Mouse (Mus musculus): ENCODE results near the gene Gfpt1. TPM values are rescaled to one million over a fixed set of nuclear protein-coding genes. Genes with fewer than 3 reads are reported as not detected.
"Not testable (repeated sequence)": the region's sequence is repeated elsewhere in the genome, so short reads cannot be mapped to it uniquely, and the experiment has no call there.

The Gfpt1 gene
- total RNA-seq (2022), result 10 to 100 TPM; 50.6 to 54.4 (median 51.7) TPM

DNA sequence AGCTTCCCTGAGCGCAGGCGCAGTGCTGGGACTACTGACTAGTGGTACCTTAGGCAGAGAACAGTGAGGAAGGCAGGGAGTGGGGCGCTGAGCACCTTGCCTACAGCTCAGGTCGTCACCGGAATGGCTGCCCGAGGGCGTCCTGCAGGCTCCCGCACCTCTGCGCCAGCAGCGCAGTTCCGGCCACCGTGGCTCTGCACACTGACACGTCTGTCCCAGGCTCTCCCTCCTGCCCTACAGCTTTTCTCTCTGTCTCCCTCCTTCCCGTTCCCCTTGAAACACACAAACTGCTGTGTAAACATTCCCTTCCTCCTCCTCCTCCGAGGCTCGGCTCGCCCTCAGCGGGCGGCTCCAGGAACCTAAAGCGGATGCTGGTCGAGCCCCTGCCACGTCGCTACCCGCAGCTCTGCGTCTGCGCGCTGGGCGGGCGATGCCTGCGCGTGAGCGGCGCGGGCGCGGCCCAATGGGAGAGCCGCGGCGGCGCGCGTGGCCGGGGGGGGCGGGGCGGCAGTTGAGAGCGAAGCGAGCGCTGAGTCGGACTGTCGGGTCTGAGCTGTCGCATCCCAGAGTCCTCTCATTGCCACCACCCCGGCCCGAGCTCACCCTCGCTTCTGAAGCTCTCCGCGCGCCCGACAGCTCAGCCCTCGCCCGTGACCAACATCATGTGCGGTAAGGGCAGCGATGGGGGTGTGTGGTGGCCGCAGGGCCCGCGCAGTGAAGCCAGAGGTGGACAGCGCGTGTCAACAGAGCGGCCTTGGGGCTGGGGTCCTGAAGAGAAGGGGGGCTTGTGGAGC is at the start of gene Gfpt1:
Gene Gfpt1 (plus strand): TSS at position 510 of the 794 bp plus-strand sequence.
- DNase-seq (ENCODE audit: low spot score in 2 of 2), result peak; percentile 88 to 93

DNA sequence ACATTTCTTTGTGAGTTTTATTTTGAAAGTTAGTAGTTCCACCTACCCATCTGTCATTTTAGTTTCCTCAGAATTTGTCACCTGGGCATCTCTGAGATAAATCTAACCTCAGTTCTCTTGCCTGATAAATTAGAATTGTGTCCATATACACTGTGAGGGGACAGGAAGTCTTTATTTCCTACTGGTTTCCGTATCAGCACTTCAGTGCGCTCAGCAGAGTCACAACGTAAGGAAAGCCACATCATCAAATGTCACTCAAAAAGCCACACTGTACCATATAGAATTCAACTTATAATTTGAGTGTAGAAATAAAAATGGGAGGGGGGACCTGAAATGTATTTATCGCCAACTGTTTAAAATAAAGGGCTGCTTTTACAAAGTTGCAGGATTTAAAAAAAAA is 48.4 kb upstream of the Gfpt1 start:
- no peak for DNase-seq (ENCODE audit: low spot score in 2 of 2)

DNA sequence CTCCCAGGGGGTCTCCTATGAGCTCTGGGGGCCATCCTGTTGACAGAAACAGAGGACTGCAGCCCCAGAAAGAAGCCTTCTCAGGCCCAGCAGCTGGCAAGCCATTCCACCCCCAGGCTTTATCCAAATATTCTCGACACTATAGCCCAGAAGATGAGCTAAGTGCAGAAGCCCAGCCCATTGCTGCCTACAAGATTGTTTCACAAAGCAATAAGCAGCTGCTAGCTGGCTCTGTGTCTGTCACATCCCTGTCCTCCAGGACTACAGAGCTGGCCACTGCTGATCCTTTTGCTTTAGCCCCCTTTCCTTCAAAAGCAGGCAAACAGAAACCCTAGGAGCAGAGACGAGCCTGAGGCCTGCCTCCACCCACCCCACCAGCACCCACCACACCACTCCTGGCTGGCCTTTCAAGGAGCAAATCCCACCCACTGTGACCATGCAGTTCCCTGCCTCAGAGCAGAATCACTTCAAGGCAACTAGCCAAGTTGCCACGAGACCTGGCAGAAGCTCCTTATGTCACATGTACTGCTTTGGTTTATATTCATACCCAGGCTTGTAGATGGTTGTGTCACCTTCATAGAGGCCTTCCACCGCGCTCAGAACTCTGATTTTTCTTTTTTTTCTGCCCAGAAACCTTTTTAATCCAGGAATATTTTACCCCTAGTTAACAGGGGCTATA is 45.9 kb upstream of the Gfpt1 start:
- DNase-seq (ENCODE audit: low spot score in 2 of 2), result no peak

DNA sequence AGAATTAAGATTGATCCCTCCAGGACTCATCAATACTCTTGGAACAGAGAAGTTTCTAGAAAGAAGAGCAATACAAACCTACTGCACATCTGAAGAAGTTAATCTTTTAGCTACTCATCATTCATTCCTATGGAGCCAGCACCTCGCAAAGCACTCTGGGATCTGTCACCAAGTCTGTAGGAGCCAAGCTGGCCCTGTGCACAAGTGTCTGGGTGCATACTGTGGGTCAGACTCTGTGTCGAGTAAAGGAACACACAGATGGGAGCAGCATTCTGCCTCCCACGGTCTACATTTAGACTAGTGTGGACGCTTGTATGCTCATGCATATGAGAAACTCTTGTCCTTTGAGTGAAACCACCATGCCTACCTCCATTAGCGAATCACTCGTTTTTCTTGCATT is 45.3 kb upstream of the Gfpt1 start:
- no peak for DNase-seq (ENCODE audit: low spot score in 2 of 2)

DNA sequence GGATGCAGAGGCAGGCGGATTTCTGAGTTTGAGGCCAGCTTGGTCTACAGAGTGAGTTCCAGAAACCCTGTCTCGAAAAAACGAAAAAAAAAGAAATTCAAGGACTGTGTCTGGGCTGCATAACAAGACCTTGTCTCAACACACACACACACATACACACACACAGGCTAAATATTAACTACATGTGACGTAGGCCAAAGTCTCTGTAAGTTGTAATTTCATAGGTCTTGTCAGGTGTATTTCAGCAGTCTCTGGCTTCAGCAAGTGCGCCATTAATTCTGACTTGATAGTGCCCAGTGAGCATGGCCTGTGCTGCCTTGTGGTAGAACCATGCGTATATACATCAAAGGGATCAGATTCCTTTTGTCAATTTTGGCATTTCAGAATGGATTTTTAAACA is 40.7 kb upstream of the Gfpt1 start:
- DNase-seq (ENCODE audit: low spot score in 2 of 2), result no peak

DNA sequence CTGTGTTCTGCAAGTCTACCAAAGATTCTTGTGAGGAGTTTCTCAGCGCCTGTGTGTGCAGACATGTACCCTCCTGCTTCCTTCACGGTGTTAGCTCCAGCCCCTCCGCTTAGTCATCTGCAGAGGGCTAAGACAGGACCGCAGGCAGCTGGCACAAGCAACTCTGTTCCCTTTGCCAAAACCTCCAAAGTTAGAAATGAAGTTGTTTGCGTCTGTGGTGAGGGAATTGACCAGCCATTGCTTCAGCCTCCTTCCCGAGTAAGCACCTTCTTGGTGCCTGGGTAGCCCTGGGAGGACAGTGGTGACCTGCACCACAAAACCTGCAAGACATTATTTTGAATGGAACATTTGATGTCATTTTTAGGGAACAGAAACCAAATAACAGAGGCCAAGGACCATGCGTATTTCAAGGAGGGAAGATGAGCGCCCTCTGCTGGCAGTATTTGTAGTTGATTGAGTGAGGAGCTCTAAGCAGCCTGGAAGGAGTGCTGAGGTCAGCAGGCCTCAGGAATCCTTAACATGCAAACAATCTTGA is 40.1 kb upstream of the Gfpt1 start:
- DNase-seq (ENCODE audit: low spot score in 2 of 2), result peak; percentile 57 to 87

DNA sequence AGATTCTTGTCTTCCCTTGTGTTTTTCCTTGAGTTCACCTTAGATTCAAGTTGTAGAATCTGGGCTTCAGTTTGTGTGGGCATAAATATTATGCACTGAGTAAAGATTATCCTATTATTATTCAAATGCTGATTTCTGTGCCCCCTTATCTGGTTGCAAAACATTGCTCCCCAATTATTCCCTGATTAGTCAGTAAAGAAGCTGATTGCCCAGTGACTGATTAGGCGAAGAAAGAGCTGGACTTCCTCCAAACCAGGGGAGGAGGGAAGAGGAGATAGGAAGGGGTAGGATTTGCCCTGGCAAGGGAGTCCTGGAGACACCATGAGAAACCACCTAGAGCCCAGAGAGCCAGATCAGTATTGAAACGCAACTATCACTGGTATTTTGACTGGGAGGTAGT is 38.5 kb upstream of the Gfpt1 start:
- DNase-seq (ENCODE audit: low spot score in 2 of 2), result no peak

DNA sequence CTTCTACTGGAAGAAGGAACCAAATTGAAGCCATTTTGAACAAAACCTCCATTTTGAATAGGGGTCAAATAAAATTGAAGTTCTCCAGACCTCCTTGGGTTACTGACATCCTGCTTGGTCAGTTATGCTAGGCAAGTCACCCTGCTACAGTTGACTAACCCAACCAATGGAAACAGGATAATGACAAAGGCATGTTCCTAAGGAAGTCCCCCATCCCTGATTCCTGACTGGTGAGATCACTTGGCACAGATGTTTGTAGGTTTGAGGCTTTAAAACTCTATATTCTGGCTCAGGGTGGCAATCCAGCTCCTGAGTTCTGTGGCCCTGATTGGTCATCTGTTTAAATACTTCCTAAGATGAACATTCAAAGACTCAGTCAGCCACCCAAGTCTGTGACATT is 37.1 kb upstream of the Gfpt1 start:
- DNase-seq (ENCODE audit: low spot score in 2 of 2), result no peak

DNA sequence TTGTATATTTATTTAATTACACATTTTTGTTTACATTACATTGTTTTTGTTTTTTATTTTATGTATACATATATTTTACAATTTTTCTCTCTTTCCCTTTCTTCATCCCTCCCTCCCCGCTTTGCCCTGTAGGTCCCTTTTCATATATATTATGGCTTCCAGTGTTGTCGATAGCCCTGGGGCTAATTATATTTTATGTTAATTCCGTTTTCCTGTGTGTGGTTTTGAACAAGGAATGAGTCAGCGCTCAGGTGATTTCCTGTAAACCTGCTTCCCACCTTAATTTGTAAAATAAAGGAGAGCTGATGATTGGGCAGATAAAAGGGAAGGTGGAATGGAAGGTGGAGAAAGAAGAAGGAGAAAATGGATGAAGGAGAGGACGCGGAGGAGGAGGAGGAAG is 33.8 kb upstream of the Gfpt1 start, which contains the start of gene Nfu1:
Gene Nfu1 (plus strand): TSS at position 350 of the 400 bp plus-strand sequence.
- no peak for DNase-seq (ENCODE audit: low spot score in 2 of 2)

DNA sequence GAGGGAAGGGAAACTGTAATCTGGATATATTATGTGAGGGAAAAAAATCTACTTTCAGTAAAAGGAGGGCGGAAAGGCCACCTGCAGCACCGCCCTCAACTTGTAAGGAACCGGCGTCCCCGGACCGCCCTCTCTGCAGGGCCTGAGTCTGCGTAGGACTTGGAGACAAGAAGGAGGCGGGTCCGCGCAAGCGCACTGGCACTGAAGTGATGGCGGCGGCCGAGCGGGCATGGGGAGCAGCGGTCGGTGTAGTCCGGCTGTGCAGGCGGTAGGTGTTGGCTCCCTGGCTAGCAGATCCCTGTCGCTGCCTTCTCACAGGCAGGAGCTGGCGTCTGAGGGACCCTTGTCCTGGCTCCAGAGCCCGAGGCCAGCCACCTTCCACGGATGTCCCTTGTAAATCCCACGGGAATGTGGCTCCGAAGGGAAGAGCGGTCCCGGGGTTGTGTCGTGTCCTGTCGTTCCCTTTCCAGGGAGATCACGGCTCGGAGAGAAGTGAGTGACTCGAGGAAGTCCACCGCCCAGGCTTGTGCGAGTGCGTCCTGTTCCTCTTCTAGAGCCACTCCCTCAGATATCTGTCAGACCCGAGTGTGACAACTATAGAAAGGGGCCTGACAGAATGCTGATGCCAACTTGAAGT is 32.8 kb upstream of the Gfpt1 start:
- DNase-seq (ENCODE audit: low spot score in 2 of 2), result peak; percentile 90 to 94

DNA sequence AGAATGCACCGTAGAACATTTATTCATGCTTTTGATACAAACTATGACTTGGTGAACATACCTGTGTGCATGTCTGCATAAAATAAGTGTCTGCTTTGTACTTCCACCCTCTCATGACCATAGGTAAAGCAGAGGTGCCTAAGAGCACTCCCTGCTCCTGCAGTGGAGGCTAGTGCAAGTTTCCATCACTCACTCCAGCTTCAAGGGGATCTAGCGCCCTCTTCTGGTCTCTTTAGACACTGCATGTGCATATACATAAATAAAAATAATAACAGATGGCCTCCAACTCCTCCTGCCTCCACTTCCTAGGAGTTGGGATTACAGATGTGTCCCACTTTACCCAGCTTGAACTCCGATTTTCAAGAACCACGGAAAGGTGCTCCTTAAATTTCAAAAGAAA is 25.7 kb upstream of the Gfpt1 start:
- no peak for DNase-seq (ENCODE audit: low spot score in 2 of 2)

DNA sequence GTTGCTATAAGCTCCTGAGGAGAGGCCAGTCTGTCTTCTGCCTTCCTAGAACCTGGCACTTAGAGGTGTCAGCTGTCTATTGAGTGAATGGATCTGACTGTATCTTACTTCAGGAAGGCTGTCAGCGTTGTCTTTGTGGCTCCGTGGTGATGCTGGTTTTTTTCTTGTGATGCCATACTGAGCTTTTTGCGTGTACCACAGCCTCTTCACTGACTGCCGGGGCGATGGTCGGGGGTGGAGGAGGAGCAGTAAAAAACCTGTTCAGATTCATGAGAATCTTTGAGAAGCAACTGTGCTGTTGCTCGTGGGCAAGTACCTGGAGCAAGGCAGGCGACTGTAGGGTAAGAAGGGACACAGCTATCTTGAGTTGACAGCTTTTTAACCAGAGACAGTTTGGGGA is 23.8 kb upstream of the Gfpt1 start:
- DNase-seq (ENCODE audit: low spot score in 2 of 2), result no peak

DNA sequence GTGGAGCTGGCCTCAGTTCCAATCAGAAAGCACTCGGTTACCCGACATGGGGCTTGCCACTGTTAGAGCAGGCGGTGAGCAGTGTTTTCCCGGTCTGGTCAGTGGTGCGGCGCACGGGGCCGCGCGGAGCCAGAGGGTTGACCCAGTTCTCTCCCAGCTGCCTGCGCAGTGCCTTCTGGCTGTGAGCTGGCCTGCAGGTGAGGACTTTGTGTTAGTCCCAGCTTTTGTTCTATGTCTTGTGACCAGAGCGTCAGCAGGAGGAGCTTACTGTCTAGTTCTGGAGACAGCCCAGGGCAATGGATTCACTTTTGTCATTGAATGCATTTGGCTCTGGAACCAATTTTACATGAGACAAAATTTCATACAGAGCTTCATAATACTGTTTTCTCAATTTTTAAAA is 20.9 kb upstream of the Gfpt1 start:
- DNase-seq (ENCODE audit: low spot score in 2 of 2), result no peak

DNA sequence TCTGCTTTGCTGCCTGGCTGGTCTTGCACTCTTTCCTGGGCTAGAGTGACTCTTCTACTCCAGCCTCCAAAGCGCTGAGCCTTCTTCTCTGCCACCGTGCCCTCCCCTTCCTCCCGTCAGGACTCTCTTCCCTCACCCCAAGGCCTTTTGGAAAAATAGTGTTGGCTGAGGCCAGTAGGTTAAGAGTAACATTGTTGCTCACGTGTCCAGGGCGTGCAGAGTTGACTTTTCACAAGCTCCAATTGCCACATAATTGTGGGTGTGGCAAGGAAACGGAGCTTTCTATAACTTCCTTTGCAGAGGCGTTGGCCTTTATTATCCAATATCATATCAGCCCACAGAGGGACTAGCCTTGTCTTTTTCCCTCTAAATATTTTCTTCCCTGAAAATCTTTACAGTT is 15.7 kb upstream of the Gfpt1 start:
- DNase-seq (ENCODE audit: low spot score in 2 of 2), result no peak

DNA sequence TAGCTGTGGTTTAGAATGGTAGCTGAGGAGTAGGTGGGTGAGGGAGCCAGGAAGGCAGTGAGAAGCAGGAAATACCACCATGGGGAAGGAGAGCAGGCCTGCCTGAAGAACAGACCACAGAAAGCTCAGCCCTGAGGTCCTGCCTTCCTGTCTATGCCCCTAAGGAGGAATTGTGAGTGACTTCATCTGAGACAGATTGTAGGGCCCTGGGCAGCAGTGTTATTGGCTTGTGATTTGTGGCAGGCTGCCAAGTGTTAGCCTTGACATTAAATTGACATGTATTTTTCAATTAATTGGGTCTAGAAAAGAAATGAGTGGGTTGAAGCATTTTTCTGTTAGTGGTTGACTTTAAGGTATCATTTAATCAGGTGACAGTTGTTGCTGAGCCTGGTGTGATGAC is 13.8 kb upstream of the Gfpt1 start:
- no peak for DNase-seq (ENCODE audit: low spot score in 2 of 2)

DNA sequence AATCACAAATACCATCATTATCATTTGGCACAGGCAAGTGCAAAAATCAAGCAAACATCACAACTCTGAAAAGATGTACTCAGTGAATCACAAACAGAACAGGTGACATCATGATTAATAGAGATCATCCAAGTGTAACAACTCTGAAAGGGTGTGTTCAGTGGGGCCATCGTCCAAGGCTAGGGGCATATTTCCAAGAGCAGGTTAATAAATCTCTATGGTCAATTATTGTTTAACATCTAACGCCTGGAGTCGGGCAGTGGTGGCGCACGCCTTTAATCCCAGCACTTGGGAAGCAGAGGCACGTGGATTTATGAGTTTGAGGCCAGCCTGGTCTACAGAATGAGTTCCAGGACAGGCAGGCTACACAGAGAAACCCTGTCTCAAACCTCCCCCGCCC is 11.3 kb upstream of the Gfpt1 start:
- not testable (repeated sequence) for DNase-seq (ENCODE audit: low spot score in 2 of 2)

DNA sequence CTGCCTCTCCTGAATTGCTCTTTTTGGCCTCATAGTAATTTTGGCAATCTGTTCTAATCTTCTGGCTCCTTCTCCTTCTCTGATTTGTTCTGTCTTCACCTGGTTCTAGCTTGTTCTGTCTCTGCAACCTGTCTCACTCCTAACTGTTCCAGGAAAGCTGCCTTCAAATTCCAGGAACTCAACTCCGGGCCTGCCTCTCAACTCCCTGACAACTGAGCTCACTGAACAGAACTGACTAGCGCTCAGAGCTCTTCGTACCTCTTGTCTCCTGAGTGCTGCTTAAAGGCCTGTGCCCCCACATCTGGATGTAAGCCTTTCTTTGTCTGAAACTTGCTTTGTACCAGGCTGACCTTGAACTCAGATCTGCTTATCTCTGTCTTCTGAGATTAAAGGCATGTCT is 10.2 kb upstream of the Gfpt1 start:
- no peak for DNase-seq (ENCODE audit: low spot score in 2 of 2)

DNA sequence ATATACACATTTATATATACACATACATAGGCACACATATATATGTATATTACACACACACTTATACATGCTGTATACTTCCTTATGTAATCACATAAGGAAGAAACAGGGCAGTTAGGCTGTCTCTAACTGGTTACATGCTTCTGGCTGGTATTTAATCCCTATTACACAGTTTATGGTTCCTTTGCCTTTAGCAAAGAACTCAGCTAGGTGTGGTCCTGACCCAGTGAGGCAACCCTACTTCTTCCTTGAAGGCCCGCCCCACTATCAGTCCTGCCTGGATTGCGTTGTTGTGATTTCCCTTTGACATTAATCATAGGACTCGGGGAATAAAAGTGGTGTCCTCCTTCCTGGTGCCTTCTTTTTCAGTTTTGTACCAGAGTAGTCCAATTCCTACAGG is 8.3 kb upstream of the Gfpt1 start:
- DNase-seq (ENCODE audit: low spot score in 2 of 2), result no peak

DNA sequence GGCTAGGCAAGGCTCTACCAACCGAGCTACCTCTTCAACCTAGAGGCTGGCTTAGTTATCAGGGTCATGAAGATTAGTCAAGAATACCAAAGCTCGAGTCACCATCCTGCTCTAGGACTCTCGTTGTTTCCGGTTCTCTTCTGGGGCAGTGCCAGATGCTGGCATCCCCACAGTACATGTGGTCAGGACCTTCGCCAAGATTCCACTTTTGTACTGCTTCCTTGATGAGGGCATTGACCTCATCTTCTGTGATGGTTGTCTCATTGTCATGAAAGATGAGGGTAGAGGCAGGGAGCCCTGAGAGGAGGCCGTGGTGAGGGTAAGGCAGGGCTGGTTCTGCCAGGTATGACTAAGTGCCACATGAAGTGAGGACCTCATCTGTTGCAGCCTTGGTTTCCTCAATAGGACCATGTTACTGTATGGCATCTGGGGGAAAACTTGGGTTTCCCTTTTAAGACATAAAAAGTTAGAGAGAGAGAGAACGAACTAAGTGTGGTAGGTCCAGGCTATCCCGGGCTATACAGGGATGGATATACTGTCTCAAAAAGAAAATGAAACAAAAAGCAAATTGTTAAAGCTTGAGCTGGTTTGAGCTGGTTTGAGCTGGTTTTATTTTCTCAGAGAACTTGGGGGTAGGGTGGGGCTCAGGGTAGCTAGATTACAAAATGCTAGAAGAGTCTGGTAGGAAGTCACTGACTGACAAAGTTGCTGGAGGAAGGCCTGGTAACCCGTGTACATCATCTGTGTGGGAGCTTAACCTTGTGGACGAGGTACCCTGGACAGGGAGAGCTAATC is 4.6 kb upstream of the Gfpt1 start:
- DNase-seq (ENCODE audit: low spot score in 2 of 2), result no peak

DNA sequence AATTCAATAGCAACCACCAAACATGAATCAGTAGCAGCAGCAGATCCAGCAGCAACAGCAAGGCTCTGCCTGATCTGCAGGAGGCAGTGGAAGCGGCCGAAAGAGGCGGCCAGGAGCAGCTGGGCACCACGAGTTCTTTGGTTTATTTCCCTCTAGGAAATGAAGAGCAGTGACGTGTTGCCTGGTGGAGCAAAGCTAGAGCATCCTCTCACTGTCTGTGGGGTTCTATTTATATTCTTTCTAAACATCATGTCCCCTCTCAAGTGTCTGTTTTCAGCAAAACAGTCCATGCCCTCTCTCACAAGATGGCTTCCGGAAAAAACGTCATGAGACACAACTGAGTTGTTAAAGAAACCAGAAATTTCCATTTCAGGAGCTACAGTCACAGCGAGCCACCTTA is 3.5 kb upstream of the Gfpt1 start:
- DNase-seq (ENCODE audit: low spot score in 2 of 2), result no peak

DNA sequence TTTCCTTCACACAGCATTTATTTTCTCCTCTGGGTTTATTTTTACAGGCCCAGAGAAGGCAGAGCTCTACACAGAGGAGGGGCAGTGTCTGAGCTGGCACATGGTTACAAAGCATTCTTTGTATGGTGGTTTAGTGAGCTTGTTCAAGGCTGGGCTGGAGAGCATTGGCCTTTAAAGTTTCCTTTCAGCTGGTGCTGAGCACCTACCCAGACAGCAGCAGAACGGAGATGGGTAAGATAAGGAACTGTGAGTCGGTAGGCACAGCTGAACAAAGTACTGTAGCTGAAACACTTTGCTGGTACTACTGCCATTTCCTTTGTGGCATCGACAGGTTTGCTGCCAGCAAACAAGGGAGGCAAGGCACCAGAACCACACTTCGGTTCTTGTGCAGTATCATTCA is 1.7 kb upstream of the Gfpt1 start:
- DNase-seq (ENCODE audit: low spot score in 2 of 2), result no peak

Data from layer of hippocampus, adult 8-10 months (tissue).